Mouse (Mus musculus): Measurements from ENCODE around the gene Car14.
"Not testable (repeated sequence)": the region's sequence is repeated elsewhere in the genome, so short reads cannot be mapped to it uniquely, and the experiment has no call there.

The Car14 gene

GRCm38 (mm10) chr3:95904568-95904967 lies at the start of gene Car14:
Gene Car14, minus strand, starts transcription at chr3:95904691.
- Histone ChIP-seq H3K27me3 (ENCODE audit: control insufficient read depth, insufficient read depth, low read length, poor library complexity, severe bottlenecking) (no peaks in the 10 kb centered on the region; the same call in 1 of the 2 replicates), H3K36me3 (ENCODE audit: control insufficient read depth, insufficient read depth, low read length, poor library complexity, severe bottlenecking) (no peaks in the 10 kb centered on the region)
- no peak for DNase-seq (ENCODE audit: low read depth, low spot score)

- no peaks in the 10 kb centered on the region for H3K27me3 ChIP-seq (ENCODE audit: control insufficient read depth, insufficient read depth, low read length, poor library complexity, severe bottlenecking)
- H3K36me3 ChIP-seq (ENCODE audit: control insufficient read depth, insufficient read depth, low read length, poor library complexity, severe bottlenecking), result no peaks in the 10 kb centered on the region
- no peak for DNase-seq (ENCODE audit: low read depth, low spot score)
Measured at GRCm38 (mm10) chr3:95953522-95953921, 49.0 kb upstream of the Car14 start.

- no peaks in the 10 kb centered on the region for H3K27me3 ChIP-seq (ENCODE audit: control insufficient read depth, insufficient read depth, low read length, poor library complexity, severe bottlenecking)
Measured at GRCm38 (mm10) chr3:95953023-95953422, 48.5 kb upstream of the Car14 start.

GRCm38 (mm10) chr3:95951566-95951965 lies 47.1 kb upstream of the Car14 start:
- H3K36me3 ChIP-seq (ENCODE audit: control insufficient read depth, insufficient read depth, low read length, poor library complexity, severe bottlenecking); H3K27me3 ChIP-seq (ENCODE audit: control insufficient read depth, insufficient read depth, low read length, poor library complexity, severe bottlenecking); DNase-seq (ENCODE audit: low read depth, low spot score): not testable (repeated sequence)

More at GRCm38 (mm10) chr3:95953023-95953422, 48.5 kb upstream of the Car14 start:
- no peak for DNase-seq (ENCODE audit: low read depth, low spot score)
- H3K36me3 ChIP-seq (ENCODE audit: control insufficient read depth, insufficient read depth, low read length, poor library complexity, severe bottlenecking), result no peaks in the 10 kb centered on the region

GRCm38 (mm10) chr3:95950763-95951551 lies 46.5 kb upstream of the Car14 start:
- H3K27me3 ChIP-seq (ENCODE audit: control insufficient read depth, insufficient read depth, low read length, poor library complexity, severe bottlenecking), result no peaks in the 10 kb centered on the region
- DNase-seq (ENCODE audit: low read depth, low spot score), result peak; percentile 95

GRCm38 (mm10) chr3:95948325-95948724 lies 43.8 kb upstream of the Car14 start:
- H3K27me3 ChIP-seq (ENCODE audit: control insufficient read depth, insufficient read depth, low read length, poor library complexity, severe bottlenecking), result no peaks in the 10 kb centered on the region
- H3K36me3 ChIP-seq (ENCODE audit: control insufficient read depth, insufficient read depth, low read length, poor library complexity, severe bottlenecking), result peaks cover 2% of the 10 kb centered on the region
- DNase-seq (ENCODE audit: low read depth, low spot score), result no peak

More at GRCm38 (mm10) chr3:95950763-95951551, 46.5 kb upstream of the Car14 start:
- H3K36me3 ChIP-seq (ENCODE audit: control insufficient read depth, insufficient read depth, low read length, poor library complexity, severe bottlenecking), result peaks cover 1% of the 10 kb centered on the region; the same call in 1 of the 2 replicates

GRCm38 (mm10) chr3:95945731-95946240 lies 41.3 kb upstream of the Car14 start:
- no peak for DNase-seq (ENCODE audit: low read depth, low spot score)
- Histone ChIP-seq H3K36me3 (ENCODE audit: control insufficient read depth, insufficient read depth, low read length, poor library complexity, severe bottlenecking) (peaks cover 2% of the 10 kb centered on the region), H3K27me3 (ENCODE audit: control insufficient read depth, insufficient read depth, low read length, poor library complexity, severe bottlenecking) (no peaks in the 10 kb centered on the region)

GRCm38 (mm10) chr3:95944742-95945141 lies 40.3 kb upstream of the Car14 start:
- Histone ChIP-seq H3K36me3 (ENCODE audit: control insufficient read depth, insufficient read depth, low read length, poor library complexity, severe bottlenecking) (peaks cover 2% of the 10 kb centered on the region), H3K27me3 (ENCODE audit: control insufficient read depth, insufficient read depth, low read length, poor library complexity, severe bottlenecking) (no peaks in the 10 kb centered on the region)
- DNase-seq (ENCODE audit: low read depth, low spot score), result no peak

GRCm38 (mm10) chr3:95943226-95943625 lies 38.7 kb upstream of the Car14 start:
- no peaks in the 10 kb centered on the region for H3K27me3 ChIP-seq (ENCODE audit: control insufficient read depth, insufficient read depth, low read length, poor library complexity, severe bottlenecking)
- DNase-seq (ENCODE audit: low read depth, low spot score), result no peak
- H3K36me3 ChIP-seq (ENCODE audit: control insufficient read depth, insufficient read depth, low read length, poor library complexity, severe bottlenecking), result peaks cover 4% of the 10 kb centered on the region

- H3K27me3 ChIP-seq (ENCODE audit: control insufficient read depth, insufficient read depth, low read length, poor library complexity, severe bottlenecking), result no peaks in the 10 kb centered on the region
- H3K36me3 ChIP-seq (ENCODE audit: control insufficient read depth, insufficient read depth, low read length, poor library complexity, severe bottlenecking), result peaks cover 4% of the 10 kb centered on the region
- no peak for DNase-seq (ENCODE audit: low read depth, low spot score)
Measured at GRCm38 (mm10) chr3:95942749-95943148, 38.3 kb upstream of the Car14 start.

- DNase-seq (ENCODE audit: low read depth, low spot score), result peak; percentile 51
- no peaks in the 10 kb centered on the region for H3K27me3 ChIP-seq (ENCODE audit: control insufficient read depth, insufficient read depth, low read length, poor library complexity, severe bottlenecking)
Measured at GRCm38 (mm10) chr3:95938835-95939234, 34.3 kb upstream of the Car14 start.

GRCm38 (mm10) chr3:95938217-95938616 lies 33.7 kb upstream of the Car14 start:
- DNase-seq (ENCODE audit: low read depth, low spot score), result no peak
- peaks cover 12% of the 10 kb centered on the region for H3K36me3 ChIP-seq (ENCODE audit: control insufficient read depth, insufficient read depth, low read length, poor library complexity, severe bottlenecking)
- H3K27me3 ChIP-seq (ENCODE audit: control insufficient read depth, insufficient read depth, low read length, poor library complexity, severe bottlenecking), result no peaks in the 10 kb centered on the region

More at GRCm38 (mm10) chr3:95938835-95939234, 34.3 kb upstream of the Car14 start:
- peaks cover 12% of the 10 kb centered on the region for H3K36me3 ChIP-seq (ENCODE audit: control insufficient read depth, insufficient read depth, low read length, poor library complexity, severe bottlenecking)

- no peak for DNase-seq (ENCODE audit: low read depth, low spot score)
- peaks cover 12% of the 10 kb centered on the region for H3K36me3 ChIP-seq (ENCODE audit: control insufficient read depth, insufficient read depth, low read length, poor library complexity, severe bottlenecking)
- no peaks in the 10 kb centered on the region for H3K27me3 ChIP-seq (ENCODE audit: control insufficient read depth, insufficient read depth, low read length, poor library complexity, severe bottlenecking)
Measured at GRCm38 (mm10) chr3:95934448-95934847, 30.0 kb upstream of the Car14 start.

- no peaks in the 10 kb centered on the region for H3K27me3 ChIP-seq (ENCODE audit: control insufficient read depth, insufficient read depth, low read length, poor library complexity, severe bottlenecking)
- no peak for DNase-seq (ENCODE audit: low read depth, low spot score)
- peaks cover 10% of the 10 kb centered on the region; the same call in 1 of the 2 replicates for H3K36me3 ChIP-seq (ENCODE audit: control insufficient read depth, insufficient read depth, low read length, poor library complexity, severe bottlenecking)
Measured at GRCm38 (mm10) chr3:95933111-95933750, 28.7 kb upstream of the Car14 start.

GRCm38 (mm10) chr3:95932566-95932965 lies 28.1 kb upstream of the Car14 start:
- peaks cover 9% of the 10 kb centered on the region; the same call in 1 of the 2 replicates for H3K36me3 ChIP-seq (ENCODE audit: control insufficient read depth, insufficient read depth, low read length, poor library complexity, severe bottlenecking)
- H3K27me3 ChIP-seq (ENCODE audit: control insufficient read depth, insufficient read depth, low read length, poor library complexity, severe bottlenecking), result no peaks in the 10 kb centered on the region
- DNase-seq (ENCODE audit: low read depth, low spot score), result no peak

Measured in splenic B cell, adult 2 months (primary cell).